Mouse (Mus musculus) liver, embryonic 14 days (tissue): Measurements from ENCODE around the gene A730046J19Rik. TPM values are rescaled to one million over a fixed set of nuclear protein-coding genes. Genes with fewer than 3 reads are reported as not detected.

Experiments used
- polyA plus RNA-seq: library from polyadenylated mRNA; depleted of rRNA; stranded (reverse); fragments of >200 nt; gene quantifications from 2 replicates; pipeline ENCODE4 v1.2.3, GENCODE M21; 2012; rRNA removed

The A730046J19Rik gene
- 0.06 and 0.07 TPM in 2 replicates for polyA plus RNA-seq

DNA sequence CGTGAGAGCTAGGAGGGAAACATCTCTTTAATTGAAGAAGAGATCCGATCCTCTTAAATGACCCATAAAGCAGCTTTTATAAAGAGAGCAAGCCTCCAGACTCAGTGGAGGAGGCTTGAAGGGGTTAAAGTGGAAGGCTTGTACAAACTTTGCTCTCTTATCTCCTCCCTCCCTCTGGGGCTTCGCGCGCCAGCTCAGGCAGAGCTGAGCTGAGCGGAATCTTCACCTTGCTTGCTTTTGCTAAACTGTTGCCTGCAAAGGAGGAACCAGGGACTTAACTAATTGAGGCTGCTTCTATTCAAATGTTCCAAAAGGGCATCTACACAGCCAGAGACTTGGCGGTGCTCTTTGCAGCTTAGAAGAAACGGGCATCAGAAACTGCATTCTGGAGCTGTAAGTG, at the start of gene A730046J19Rik:
Gene A730046J19Rik, plus strand, starts transcription at position 173 of the 400 bp plus-strand sequence.

Other genes with a start within 250 kb of the A730046J19Rik start
- 0.05 and 0.16 TPM in 2 replicates for gene Dcx, start 220.4 kb upstream of the A730046J19Rik start, polyA plus RNA-seq
- 6.5 and 7.4 TPM in 2 replicates for gene Alg13, start 164.1 kb downstream of the A730046J19Rik start, polyA plus RNA-seq